Mouse (Mus musculus) heart, embryonic 16.5 days (tissue): Measurements from ENCODE around the gene Zscan21. TPM values are rescaled to one million over a fixed set of nuclear protein-coding genes. Genes with fewer than 3 reads are reported as not detected.

ENCODE experiments used
- ATAC-seq: fragments of 200-750 bp; cut with Nextera tagmentation; replicated peaks from 2 replicates; pipeline ENCODE4 v1.8.0; 2017; ENCODE audit warnings: moderate number of reproducible peaks; ENCODE audit not compliant: insufficient read depth, low FRiP score; ENCODE audit errors: extremely low read depth
- H3K27ac ChIP-seq: fragments of 300-500 bp; sonication (generic); 2 replicates; pipeline ENCODE4 v1.5.1; 2014; ENCODE audit warnings: mild to moderate bottlenecking, low read length, control low read depth, moderate library complexity
- H3K27me3 ChIP-seq: fragments of 300-500 bp; sonication (generic); 2 replicates; pipeline ENCODE4 v1.6.1; 2014; ENCODE audit warnings: low read length, mixed read lengths; ENCODE audit not compliant: control insufficient read depth, insufficient read depth
- H3K36me3 ChIP-seq: fragments of 300-500 bp; sonication (generic); 2 replicates; pipeline ENCODE4 v1.6.1; 2014; ENCODE audit not compliant: control insufficient read depth, insufficient read depth
- H3K4me1 ChIP-seq: fragments of 300-500 bp; sonication (generic); 2 replicates; pipeline ENCODE4 v1.6.1; 2014; ENCODE audit warnings: low read length, mixed read lengths; ENCODE audit not compliant: control insufficient read depth, insufficient read depth
- H3K4me2 ChIP-seq: fragments of 300-500 bp; sonication (generic); 2 replicates; pipeline ENCODE4 v1.6.1; 2014; ENCODE audit warnings: low read depth, mild to moderate bottlenecking, control low read depth, low read length
- H3K4me3 ChIP-seq: fragments of 300-500 bp; sonication (generic); 2 replicates; pipeline ENCODE4 v1.5.1; 2014; ENCODE audit warnings: mild to moderate bottlenecking, control low read depth, low read length
- H3K9ac ChIP-seq: fragments of 300-500 bp; sonication (generic); 2 replicates; pipeline ENCODE4 v1.6.1; 2014; ENCODE audit warnings: low read length, control low read depth
- H3K9me3 ChIP-seq: fragments of 300-500 bp; sonication (generic); replicated peaks from 2 replicates; pipeline ENCODE4 v1.6.1; 2016; ENCODE audit warnings: low read length; ENCODE audit not compliant: control insufficient read depth
- WGBS: fragments of 180-500 bp; shearing (Covaris S2); extraction: QIAGEN DNeasy Blood & Tissue Kit; methylation state at CpG from one replicate; pipeline ENCODE4 v1.1.7; 2014; 5-methylcytosine and 5-hydroxymethylcytosine counted together
- microRNA counts: library from miRNA; unstranded; fragments of <30 nt; microRNA quantifications from one replicate; lab custom pipeline; 2016
- microRNA-seq: library from miRNA; unstranded; fragments of <30 nt; microRNA quantifications from one replicate; pipeline ENCODE4, GENCODE M21; 2017
- polyA plus RNA-seq: library from polyadenylated mRNA; unstranded; fragments of >200 nt; fragmentation: Nextera tagmentation; extraction: Ambion mirVana; gene quantifications from 2 replicates; pipeline ENCODE4 v1.2.1, GENCODE M21; 2015

Gene Zscan21
- polyA plus RNA-seq, 1 experiment from 2014 or later = 37.6 TPM

GRCm38 (mm10) chr5:138170936-138171561 is 54.3 kb downstream of the Zscan21 start:
- peak overlapping the region; percentile 88 for H3K4me3 ChIP-seq
- H3K36me3 ChIP-seq = peaks cover 32% of the 10 kb centered on the region
- H3K27me3 ChIP-seq = no peaks in the 10 kb centered on the region
- H3K9me3 ChIP-seq = no peaks in the 10 kb centered on the region
- peak overlapping the region; percentile 87 for H3K4me2 ChIP-seq
- H3K9ac ChIP-seq = peak overlapping the region; percentile 76
- under 1% methylated on average over 47 of the region's 47 CpGs for WGBS
- ATAC-seq = peak; percentile 84
- peaks cover 17% of the 10 kb centered on the region for H3K4me1 ChIP-seq
- H3K27ac ChIP-seq = peak overlapping the region; percentile 96

- Histone ChIP-seq H3K9ac (peak within 1 kb of the TSS; percentile 77), H3K4me3 (peak within 1 kb of the TSS; percentile 88), H3K36me3 (peaks cover 30% of the 10 kb centered on the region), H3K27me3 (no peaks in the 10 kb centered on the region), H3K9me3 (no peaks in the 10 kb centered on the region), H3K27ac (peak within 1 kb of the TSS; percentile 96), H3K4me1 (peaks cover 17% of the 10 kb centered on the region), H3K4me2 (peak within 1 kb of the TSS; percentile 87)
- WGBS = under 1% methylated on average over 54 of the region's 54 CpGs
- peak; percentile 93 for ATAC-seq
Observed at GRCm38 (mm10) chr5:138171695-138172491, 55.2 kb downstream of the Zscan21 start, which contains the start of the genes Ap4m1 and Mcm7. Ap4m1 (plus strand) TSS chr5:138172002. Mcm7 (minus strand) TSS chr5:138172422.

GRCm38 (mm10) chr5:138173217-138173616 is 56.5 kb downstream of the Zscan21 start:
- Histone ChIP-seq H3K9me3 (no peaks in the 10 kb centered on the region), H3K4me1 (peaks cover 17% of the 10 kb centered on the region), H3K4me3 (no peak overlapping the region), H3K9ac (no peak overlapping the region), H3K27ac (no peak overlapping the region), H3K27me3 (no peaks in the 10 kb centered on the region), H3K36me3 (peaks cover 30% of the 10 kb centered on the region), H3K4me2 (peak overlapping the region; percentile 87)
- no peak for ATAC-seq
- WGBS = 71% methylated on average over 3 of the region's 3 CpGs

MicroRNAs encoded within 50 kb of the gene (microRNA counts, 519-probe panel; counts per million panel counts)
- microRNA mmu-miR-106b (lab: Ali Mortazavi, UCI) (3,379 counts per million, percentile 87 among the panel's probes with 10 or more counts), microRNA mmu-miR-25 (lab: Ali Mortazavi, UCI) (4,019 counts per million, percentile 93 among the panel's probes with 10 or more counts), microRNA mmu-miR-93 (lab: Ali Mortazavi, UCI) (3,286 counts per million, percentile 86 among the panel's probes with 10 or more counts)

Small RNA genes within 50 kb of the gene (microRNA-seq; reads per million reads assigned to microRNA genes)
- gene Mir106b (3,953 reads per million, percentile 91 among the genes with 10 or more reads in this experiment), gene Mir25 (379 reads per million, percentile 71 among the genes with 10 or more reads in this experiment), gene Mir93 (5,976 reads per million, percentile 93 among the genes with 10 or more reads in this experiment)

Other genes starting within 250 kb of the Zscan21 start
- gene Pilrb2, start 245.1 kb upstream of the Zscan21 start, polyA plus RNA-seq = 1.7 and 1.8 TPM in 2 replicates
- 0.07 and 0.26 TPM in 2 replicates for gene Cyp3a13, start 195.3 kb upstream of the Zscan21 start, polyA plus RNA-seq
- 0.26 TPM in 1 of 2 replicates, not detected in the other for gene Gjc3, start 153.8 kb upstream of the Zscan21 start, polyA plus RNA-seq
- gene Azgp1, start 135.4 kb upstream of the Zscan21 start, polyA plus RNA-seq = 0.22 TPM in 1 of 2 replicates, not detected in the other
- gene Smok3a, start 95.6 kb upstream of the Zscan21 start, polyA plus RNA-seq = not detected in 2 replicates
- gene Smok3b, start 95.5 kb upstream of the Zscan21 start, polyA plus RNA-seq = not detected in 2 replicates
- gene Smok3c, start 63.7 kb upstream of the Zscan21 start, polyA plus RNA-seq = not detected in 2 replicates
- 8.9 and 10.1 TPM in 2 replicates for gene Zkscan1, start 31.8 kb upstream of the Zscan21 start, polyA plus RNA-seq
- gene Zfp113, start 38.8 kb downstream of the Zscan21 start, polyA plus RNA-seq = 11.5 and 12.0 TPM in 2 replicates
- gene Cops6, start 44.2 kb downstream of the Zscan21 start, polyA plus RNA-seq = 280 and 293 TPM in 2 replicates
- 11.6 and 13.0 TPM in 2 replicates for gene Ap4m1, start 55.1 kb downstream of the Zscan21 start, polyA plus RNA-seq
- 113 and 126 TPM in 2 replicates for gene Mcm7, start 55.5 kb downstream of the Zscan21 start, polyA plus RNA-seq
- gene Taf6, start 70.5 kb downstream of the Zscan21 start, polyA plus RNA-seq = 58.9 and 59.8 TPM in 2 replicates
- gene Cnpy4, start 70.6 kb downstream of the Zscan21 start, polyA plus RNA-seq = 22.3 and 23.8 TPM in 2 replicates
- 6.1 and 6.3 TPM in 2 replicates for gene Mblac1, start 77.4 kb downstream of the Zscan21 start, polyA plus RNA-seq
- not detected in 2 replicates for gene Nxpe5, start 109.0 kb downstream of the Zscan21 start, polyA plus RNA-seq
- 71.9 and 79.3 TPM in 2 replicates for gene Lamtor4, start 138.6 kb downstream of the Zscan21 start, polyA plus RNA-seq
- gene BC037034, start 147.1 kb downstream of the Zscan21 start, polyA plus RNA-seq = 2.2 and 3.0 TPM in 2 replicates
- 0.45 and 0.65 TPM in 2 replicates for gene Gal3st4, start 155.9 kb downstream of the Zscan21 start, polyA plus RNA-seq
- gene Gm43720, start 163.1 kb downstream of the Zscan21 start, polyA plus RNA-seq = 0.09 and 0.10 TPM in 2 replicates
- 5.7 and 7.7 TPM in 2 replicates for gene Gpc2, start 163.1 kb downstream of the Zscan21 start, polyA plus RNA-seq
- 2.0 and 2.2 TPM in 2 replicates for gene Stag3, start 163.3 kb downstream of the Zscan21 start, polyA plus RNA-seq
- gene Pvrig, start 225.1 kb downstream of the Zscan21 start, polyA plus RNA-seq = 0.14 and 0.17 TPM in 2 replicates